Mouse (Mus musculus) hindbrain, embryonic 13.5 days (tissue): ENCODE results near the gene Adora1. TPM values are rescaled to one million over a fixed set of nuclear protein-coding genes. Genes with fewer than 3 reads are reported as not detected.
A peak's percentile ranks its signal among the peaks of the same experiment; 100 is the strongest.

Experiments
- ATAC-seq: fragments of 200-750 bp; cut with Nextera tagmentation; 2 replicates; pipeline ENCODE4 v1.8.0; 2017; ENCODE audit warnings: moderate TSS enrichment; ENCODE audit not compliant: low FRiP score
- H3K27ac ChIP-seq: fragments of 300-500 bp; sonication (generic); 2 replicates; pipeline ENCODE4 v1.5.1; 2015; ENCODE audit warnings: inconsistent platforms, mild to moderate bottlenecking, moderate library complexity
- H3K27me3 ChIP-seq: fragments of 300-500 bp; sonication (generic); 2 replicates; pipeline ENCODE4 v1.6.1; 2015; ENCODE audit warnings: mild to moderate bottlenecking, inconsistent platforms
- H3K36me3 ChIP-seq: fragments of 300-500 bp; sonication (generic); 2 replicates; pipeline ENCODE4 v1.6.1; 2015; ENCODE audit warnings: mild to moderate bottlenecking, inconsistent platforms
- H3K4me1 ChIP-seq: fragments of 300-500 bp; sonication (generic); replicated peaks from 2 replicates; pipeline ENCODE4 v1.6.1; 2015; ENCODE audit warnings: inconsistent platforms
- H3K4me2 ChIP-seq: fragments of 300-500 bp; sonication (generic); 2 replicates; pipeline ENCODE4 v1.6.1; 2015; ENCODE audit warnings: inconsistent platforms, mild to moderate bottlenecking, moderate library complexity
- H3K4me3 ChIP-seq: fragments of 300-500 bp; sonication (generic); 2 replicates; pipeline ENCODE4 v1.5.1; 2015; ENCODE audit warnings: mild to moderate bottlenecking, inconsistent platforms
- H3K9ac ChIP-seq: fragments of 300-500 bp; sonication (generic); 2 replicates; pipeline ENCODE4 v1.6.1; 2015; ENCODE audit warnings: mild to moderate bottlenecking, inconsistent platforms
- H3K9me3 ChIP-seq: fragments of 300-500 bp; sonication (generic); 2 replicates; pipeline ENCODE4 v1.6.1; 2016; ENCODE audit warnings: inconsistent platforms
- WGBS: fragments of 180-500 bp; shearing (Covaris S2); methylation state at CpG from one replicate; pipeline ENCODE4 v1.1.7; 2015; 5-methylcytosine and 5-hydroxymethylcytosine counted together
- polyA plus RNA-seq: library from polyadenylated mRNA; unstranded; fragments of >200 nt; fragmentation: Nextera tagmentation; extraction: Ambion mirVana; gene quantifications from 2 replicates; pipeline ENCODE4 v1.2.1, GENCODE M21; 2015

Gene Adora1
- polyA plus RNA-seq, 1 experiment from 2014 or later: 10.2 TPM

- no peak for ATAC-seq
- whole genome bisulfite sequencing: 88% methylated on average over 12 of the region's 12 CpGs
- Histone ChIP-seq H3K36me3 (no peaks in the 10 kb centered on the region), H3K27ac (no peak overlapping the region), H3K4me1 (no peaks in the 10 kb centered on the region), H3K9me3 (no peaks in the 10 kb centered on the region), H3K4me3 (no peak overlapping the region), H3K4me2 (no peak overlapping the region), H3K27me3 (no peaks in the 10 kb centered on the region; the same call in 1 of the 2 replicates), H3K9ac (no peak overlapping the region)
These were observed 10.5 kb downstream of the Adora1 start for GRCm38 (mm10) chr1:134224649-134225227.

- Histone ChIP-seq H3K4me2 (no peak overlapping the region), H3K4me3 (no peak overlapping the region), H3K27me3 (no peaks in the 10 kb centered on the region; the same call in 1 of the 2 replicates), H3K27ac (no peak overlapping the region), H3K9ac (no peak overlapping the region), H3K4me1 (0 out of 2 replicates have a peak, but pooled peaks cover 3% of the 10 kb centered on the region), H3K9me3 (no peaks in the 10 kb centered on the region), H3K36me3 (no peaks in the 10 kb centered on the region)
- no peak for ATAC-seq
- 64% methylated on average over 8 of the region's 8 CpGs for WGBS
These were observed 12.8 kb downstream of the Adora1 start for GRCm38 (mm10) chr1:134222122-134223055.

GRCm38 (mm10) chr1:134221172-134221571 lies 14.1 kb downstream of the Adora1 start:
- H3K4me3 ChIP-seq: no peak overlapping the region
- H3K27me3 ChIP-seq: no peaks in the 10 kb centered on the region; the same call in 1 of the 2 replicates
- H3K9me3 ChIP-seq: no peaks in the 10 kb centered on the region
- no peak overlapping the region for H3K27ac ChIP-seq
- no peak for ATAC-seq
- 91% methylated on average over 1 of the region's 1 CpGs for WGBS
- H3K4me1 ChIP-seq: peaks cover 11% of the 10 kb centered on the region
- H3K4me2 ChIP-seq: no peak overlapping the region
- H3K36me3 ChIP-seq: no peaks in the 10 kb centered on the region
- no peak overlapping the region for H3K9ac ChIP-seq

- 72% methylated on average over 5 of the region's 5 CpGs for WGBS
- Histone ChIP-seq H3K27me3 (no peaks in the 10 kb centered on the region), H3K4me3 (no peak overlapping the region), H3K9ac (no peak overlapping the region), H3K36me3 (no peaks in the 10 kb centered on the region), H3K9me3 (no peaks in the 10 kb centered on the region), H3K4me2 (no peak overlapping the region), H3K4me1 (peaks cover 23% of the 10 kb centered on the region), H3K27ac (no peak overlapping the region)
- no peak for ATAC-seq
These were observed 15.6 kb downstream of the Adora1 start for GRCm38 (mm10) chr1:134219608-134220007.

- H3K9ac ChIP-seq: no peak overlapping the region
- ATAC-seq: no peak
- 79% methylated on average over 3 of the region's 3 CpGs for WGBS
These were observed 17.3 kb downstream of the Adora1 start for GRCm38 (mm10) chr1:134217942-134218341.

GRCm38 (mm10) chr1:134217028-134217481 lies 18.2 kb downstream of the Adora1 start:
- Histone ChIP-seq H3K36me3 (no peaks in the 10 kb centered on the region), H3K4me2 (no peak overlapping the region), H3K4me1 (peaks cover 23% of the 10 kb centered on the region), H3K9me3 (no peaks in the 10 kb centered on the region), H3K4me3 (no peak overlapping the region), H3K27ac (no peak overlapping the region), H3K9ac (no peak overlapping the region; the same call in 1 of the 2 replicates), H3K27me3 (0 out of 2 replicates have a peak, but pooled peaks cover 4% of the 10 kb centered on the region)
- 76% methylated on average over 12 of the region's 12 CpGs for WGBS
- ATAC-seq: no peak

More at GRCm38 (mm10) chr1:134217942-134218341, 17.3 kb downstream of the Adora1 start:
- Histone ChIP-seq H3K27ac (no peak overlapping the region), H3K27me3 (0 out of 2 replicates have a peak, but pooled peaks cover 4% of the 10 kb centered on the region), H3K36me3 (no peaks in the 10 kb centered on the region), H3K9me3 (no peaks in the 10 kb centered on the region), H3K4me2 (no peak overlapping the region), H3K4me1 (peaks cover 23% of the 10 kb centered on the region), H3K4me3 (no peak overlapping the region)

GRCm38 (mm10) chr1:134216629-134216971 lies 18.6 kb downstream of the Adora1 start:
- H3K4me1 ChIP-seq: peaks cover 26% of the 10 kb centered on the region
- 93% methylated on average over 2 of the region's 2 CpGs for WGBS

GRCm38 (mm10) chr1:134215751-134216628 lies 19.2 kb downstream of the Adora1 start:
- ATAC-seq: no peak
- Histone ChIP-seq H3K27ac (peak overlapping the region; percentile 70), H3K4me3 (no peak overlapping the region), H3K4me2 (no peak overlapping the region), H3K36me3 (no peaks in the 10 kb centered on the region), H3K9me3 (no peaks in the 10 kb centered on the region), H3K9ac (0 out of 2 replicates have a peak overlapping the region, but pooled peaks have one; percentile 39), H3K4me1 (peaks cover 29% of the 10 kb centered on the region), H3K27me3 (0 out of 2 replicates have a peak, but pooled peaks cover 4% of the 10 kb centered on the region)
- WGBS: 18% methylated on average over 11 of the region's 11 CpGs

More at GRCm38 (mm10) chr1:134216629-134216971, 18.6 kb downstream of the Adora1 start:
- ATAC-seq: no peak
- Histone ChIP-seq H3K4me2 (no peak overlapping the region), H3K9me3 (no peaks in the 10 kb centered on the region), H3K27me3 (0 out of 2 replicates have a peak, but pooled peaks cover 4% of the 10 kb centered on the region), H3K4me3 (no peak overlapping the region), H3K9ac (no peak overlapping the region; the same call in 1 of the 2 replicates), H3K36me3 (no peaks in the 10 kb centered on the region), H3K27ac (no peak overlapping the region)

- H3K27ac ChIP-seq: no peak overlapping the region
- no peak for ATAC-seq
- H3K27me3 ChIP-seq: 0 out of 2 replicates have a peak, but pooled peaks cover 4% of the 10 kb centered on the region
- peaks cover 35% of the 10 kb centered on the region for H3K4me1 ChIP-seq
- H3K9me3 ChIP-seq: no peaks in the 10 kb centered on the region
- no peaks in the 10 kb centered on the region for H3K36me3 ChIP-seq
- H3K9ac ChIP-seq: no peak overlapping the region
- no peak overlapping the region for H3K4me3 ChIP-seq
- H3K4me2 ChIP-seq: no peak overlapping the region
- WGBS: 62% methylated on average over 7 of the region's 7 CpGs
These were observed 20.2 kb downstream of the Adora1 start for GRCm38 (mm10) chr1:134215059-134215458.

GRCm38 (mm10) chr1:134213405-134213804 lies 21.8 kb downstream of the Adora1 start:
- Histone ChIP-seq H3K27ac (no peak overlapping the region), H3K9ac (no peak overlapping the region), H3K36me3 (no peaks in the 10 kb centered on the region), H3K4me3 (no peak overlapping the region), H3K9me3 (no peaks in the 10 kb centered on the region), H3K4me1 (peaks cover 32% of the 10 kb centered on the region), H3K27me3 (0 out of 2 replicates have a peak, but pooled peaks cover 4% of the 10 kb centered on the region), H3K4me2 (no peak overlapping the region)
- no peak for ATAC-seq
- 77% methylated on average over 7 of the region's 7 CpGs for WGBS

- H3K9ac ChIP-seq: no peak overlapping the region
- H3K4me1 ChIP-seq: peaks cover 32% of the 10 kb centered on the region
- no peak overlapping the region for H3K4me3 ChIP-seq
- H3K27ac ChIP-seq: no peak overlapping the region
- no peaks in the 10 kb centered on the region for H3K9me3 ChIP-seq
- WGBS: 82% methylated on average over 6 of the region's 6 CpGs
- 0 out of 2 replicates have a peak, but pooled peaks cover 4% of the 10 kb centered on the region for H3K27me3 ChIP-seq
- no peak overlapping the region for H3K4me2 ChIP-seq
- no peaks in the 10 kb centered on the region for H3K36me3 ChIP-seq
- no peak for ATAC-seq
These were observed 22.9 kb downstream of the Adora1 start for GRCm38 (mm10) chr1:134212351-134212750.
